Mouse (Mus musculus) hindbrain, embryonic 14.5 days (tissue): ENCODE results near the gene Parp16. TPM values are rescaled to one million over a fixed set of nuclear protein-coding genes. Genes with fewer than 3 reads are reported as not detected.
A peak's percentile ranks its signal among the peaks of the same experiment; 100 is the strongest.
"Not testable (repeated sequence)": the region's sequence is repeated elsewhere in the genome, so short reads cannot be mapped to it uniquely, and the experiment has no call there.

ENCODE experiments used
- ATAC-seq: fragments of 200-750 bp; cut with Nextera tagmentation; 2 replicates; pipeline ENCODE4 v1.8.0; 2017; ENCODE audit warnings: moderate number of reproducible peaks, mild to moderate bottlenecking, moderate TSS enrichment, moderate library complexity; ENCODE audit not compliant: low FRiP score
- DNase-seq: peaks from one replicate; pipeline ENCODE4 v3.0.0-alpha.2; 2015; ENCODE audit warnings: low spot score
- H3K27ac ChIP-seq: fragments of 300-500 bp; sonication (generic); 2 replicates; pipeline ENCODE4 v1.5.1; 2014; ENCODE audit warnings: mild to moderate bottlenecking, moderate library complexity
- H3K27me3 ChIP-seq: fragments of 300-500 bp; sonication (generic); 2 replicates; pipeline ENCODE4 v1.6.1; 2014; ENCODE audit warnings: mild to moderate bottlenecking, low read length, mixed read lengths; ENCODE audit not compliant: control insufficient read depth, insufficient read depth
- H3K36me3 ChIP-seq: fragments of 300-500 bp; sonication (generic); replicated peaks from 2 replicates; pipeline ENCODE4 v1.6.1; 2014; ENCODE audit not compliant: control insufficient read depth, insufficient read depth
- H3K4me1 ChIP-seq: fragments of 300-500 bp; sonication (generic); replicated peaks from 2 replicates; pipeline ENCODE4 v1.6.1; 2014; ENCODE audit warnings: antibody characterized with exemption, low read length, mixed read lengths; ENCODE audit not compliant: control insufficient read depth, insufficient read depth
- H3K4me2 ChIP-seq: fragments of 300-500 bp; sonication (generic); replicated peaks from 2 replicates; pipeline ENCODE4 v1.6.1; 2014; ENCODE audit warnings: mild to moderate bottlenecking, moderate library complexity
- H3K4me3 ChIP-seq: fragments of 300-500 bp; sonication (generic); replicated peaks from 2 replicates; pipeline ENCODE4 v1.5.1; 2014; ENCODE audit warnings: mild to moderate bottlenecking, low read length
- H3K9ac ChIP-seq: fragments of 300-500 bp; sonication (generic); 2 replicates; pipeline ENCODE4 v1.6.1; 2014
- H3K9me3 ChIP-seq: fragments of 300-500 bp; sonication (generic); 2 replicates; pipeline ENCODE4 v1.6.1; 2016; ENCODE audit warnings: low read length; ENCODE audit not compliant: control insufficient read depth
- WGBS: fragments of 180-500 bp; shearing (Covaris S2); extraction: QIAGEN DNeasy Blood & Tissue Kit; methylation state at CpG from one replicate; pipeline ENCODE4 v1.1.7; 2014; 5-methylcytosine and 5-hydroxymethylcytosine counted together
- polyA plus RNA-seq: library from polyadenylated mRNA; unstranded; fragments of >200 nt; fragmentation: Nextera tagmentation; extraction: Ambion mirVana; gene quantifications from 2 replicates; pipeline ENCODE4 v1.2.1, GENCODE M21; 2014

Gene Parp16
- polyA plus RNA-seq, 1 experiment from 2014 or later = 7.9 TPM

GRCm38 (mm10) chr9:65261591-65262230 lies 66.6 kb downstream of the Parp16 start:
- no peak overlapping the region for H3K4me2 ChIP-seq
- WGBS = 81% methylated on average over 2 of the region's 2 CpGs
- H3K4me3 ChIP-seq = no peak overlapping the region
- no peaks in the 10 kb centered on the region for H3K36me3 ChIP-seq
- ATAC-seq = no peak
- H3K27me3 ChIP-seq = no peaks in the 10 kb centered on the region
- no peak for DNase-seq
- H3K9me3 ChIP-seq = no peaks in the 10 kb centered on the region
- no peak overlapping the region for H3K27ac ChIP-seq
- H3K4me1 ChIP-seq = no peaks in the 10 kb centered on the region
- no peak overlapping the region for H3K9ac ChIP-seq

- Histone ChIP-seq H3K9me3 (no peaks in the 10 kb centered on the region), H3K36me3 (no peaks in the 10 kb centered on the region), H3K4me1 (no peaks in the 10 kb centered on the region), H3K27ac (no peak overlapping the region), H3K27me3 (no peaks in the 10 kb centered on the region), H3K4me2 (no peak overlapping the region), H3K9ac (no peak overlapping the region), H3K4me3 (no peak overlapping the region)
- no peak for DNase-seq
- ATAC-seq = no peak
- WGBS = 94% methylated on average over 3 of the region's 3 CpGs
Observed at GRCm38 (mm10) chr9:65262641-65263120, 67.5 kb downstream of the Parp16 start.

- Histone ChIP-seq H3K9me3 (no peaks in the 10 kb centered on the region), H3K4me3 (no peak within 1 kb of the TSS), H3K4me1 (peaks cover 11% of the 10 kb centered on the region; the same call in 1 of the 2 replicates), H3K4me2 (no peak within 1 kb of the TSS), H3K27ac (no peak within 1 kb of the TSS), H3K36me3 (no peaks in the 10 kb centered on the region), H3K27me3 (no peaks in the 10 kb centered on the region), H3K9ac (no peak within 1 kb of the TSS)
- ATAC-seq (no peak), DNase-seq (no peak)
- 54% methylated on average over 5 of the region's 5 CpGs for WGBS
Observed at GRCm38 (mm10) chr9:65264959-65265358, 69.8 kb downstream of the Parp16 start, which contains the start of gene Cilp. Gene Cilp, plus strand, starts transcription at chr9:65265180.

- H3K4me1 ChIP-seq = peaks cover 11% of the 10 kb centered on the region; the same call in 1 of the 2 replicates
- 21% methylated on average over 7 of the region's 7 CpGs for WGBS
- H3K9me3 ChIP-seq = no peaks in the 10 kb centered on the region
- no peaks in the 10 kb centered on the region for H3K36me3 ChIP-seq
- H3K4me3 ChIP-seq = no peak overlapping the region
- H3K4me2 ChIP-seq = no peak overlapping the region
- no peaks in the 10 kb centered on the region for H3K27me3 ChIP-seq
- ATAC-seq (peak; percentile 87), DNase-seq (peak; percentile 84)
- peak overlapping the region; percentile 25; the same call in 1 of the 2 replicates for H3K9ac ChIP-seq
- H3K27ac ChIP-seq = peak overlapping the region; percentile 84
Observed at GRCm38 (mm10) chr9:65267742-65268515, 72.8 kb downstream of the Parp16 start.

- WGBS = 91% methylated on average over 13 of the region's 13 CpGs
- ATAC-seq (no peak), DNase-seq (no peak)
- H3K27ac ChIP-seq = no peak overlapping the region
- no peaks in the 10 kb centered on the region for H3K27me3 ChIP-seq
- H3K9me3 ChIP-seq = no peaks in the 10 kb centered on the region
- H3K9ac ChIP-seq = no peak overlapping the region
- H3K36me3 ChIP-seq = no peaks in the 10 kb centered on the region
- H3K4me2 ChIP-seq = no peak overlapping the region
- H3K4me1 ChIP-seq = peaks cover 6% of the 10 kb centered on the region; the same call in 1 of the 2 replicates
- H3K4me3 ChIP-seq = no peak overlapping the region
Observed at GRCm38 (mm10) chr9:65273048-65273809, 78.1 kb downstream of the Parp16 start.

GRCm38 (mm10) chr9:65273873-65274272 lies 78.7 kb downstream of the Parp16 start:
- Histone ChIP-seq H3K36me3 (no peaks in the 10 kb centered on the region), H3K4me1 (no peaks in the 10 kb centered on the region), H3K9me3 (no peaks in the 10 kb centered on the region), H3K4me2 (no peak overlapping the region), H3K9ac (no peak overlapping the region), H3K27me3 (no peaks in the 10 kb centered on the region), H3K4me3 (no peak overlapping the region), H3K27ac (no peak overlapping the region)
- DNase-seq = no peak
- WGBS = 88% methylated on average over 4 of the region's 4 CpGs
- no peak for ATAC-seq

- not testable (repeated sequence) for DNase-seq, ATAC-seq, H3K9ac ChIP-seq, H3K4me3 ChIP-seq, H3K4me2 ChIP-seq, H3K36me3 ChIP-seq, H3K9me3 ChIP-seq, H3K27me3 ChIP-seq, H3K27ac ChIP-seq, H3K4me1 ChIP-seq
- WGBS = 70% methylated on average over 3 of the region's 3 CpGs
Observed at GRCm38 (mm10) chr9:65274851-65275250, 79.7 kb downstream of the Parp16 start.

- Histone ChIP-seq H3K9ac (no peak overlapping the region), H3K9me3 (no peaks in the 10 kb centered on the region), H3K4me1 (no peaks in the 10 kb centered on the region), H3K27me3 (no peaks in the 10 kb centered on the region), H3K27ac (no peak overlapping the region), H3K4me3 (no peak overlapping the region), H3K36me3 (no peaks in the 10 kb centered on the region), H3K4me2 (no peak overlapping the region)
- no peak for ATAC-seq
- WGBS = 90% methylated on average over 4 of the region's 4 CpGs
- DNase-seq = no peak
Observed at GRCm38 (mm10) chr9:65275810-65276530, 80.8 kb downstream of the Parp16 start.
